Mouse (Mus musculus) neural tube, embryonic 11.5 days (tissue): ENCODE results near the gene Fam107a. TPM values are rescaled to one million over a fixed set of nuclear protein-coding genes. Genes with fewer than 3 reads are reported as not detected.

Source experiments
- ATAC-seq: fragments of 200-750 bp; cut with Nextera tagmentation; 2 replicates; pipeline ENCODE4 v1.8.0; 2017; ENCODE audit warnings: moderate number of reproducible peaks, mild to moderate bottlenecking, moderate TSS enrichment, moderate library complexity; ENCODE audit not compliant: insufficient read depth, low FRiP score, low TSS enrichment
- DNase-seq: peaks from one replicate; pipeline ENCODE4 v3.0.0-alpha.2; 2015; ENCODE audit warnings: low spot score
- H3K27ac ChIP-seq: fragments of 300-500 bp; sonication (generic); 2 replicates; pipeline ENCODE4 v1.5.1; 2014; ENCODE audit warnings: low read depth, mild to moderate bottlenecking, low read length
- H3K27me3 ChIP-seq: fragments of 300-500 bp; sonication (generic); 2 replicates; pipeline ENCODE4 v1.6.1; 2014; ENCODE audit warnings: mild to moderate bottlenecking, low read length, mixed read lengths; ENCODE audit not compliant: control insufficient read depth, insufficient read depth
- H3K36me3 ChIP-seq: fragments of 300-500 bp; sonication (generic); 2 replicates; pipeline ENCODE4 v1.6.1; 2014; ENCODE audit warnings: mild to moderate bottlenecking, low read length, moderate library complexity, mixed read lengths; ENCODE audit not compliant: control insufficient read depth, insufficient read depth
- H3K4me1 ChIP-seq: fragments of 300-500 bp; sonication (generic); 2 replicates; pipeline ENCODE4 v1.6.1; 2014; ENCODE audit warnings: low read length, mixed read lengths; ENCODE audit not compliant: control insufficient read depth, insufficient read depth
- H3K4me2 ChIP-seq: fragments of 300-500 bp; sonication (generic); 2 replicates; pipeline ENCODE4 v1.6.1; 2014; ENCODE audit warnings: low read depth, mild to moderate bottlenecking, moderate library complexity
- H3K4me3 ChIP-seq: fragments of 300-500 bp; sonication (generic); 2 replicates; pipeline ENCODE4 v1.5.1; 2014; ENCODE audit warnings: low read depth, low read length
- H3K9ac ChIP-seq: fragments of 300-500 bp; sonication (generic); 2 replicates; pipeline ENCODE4 v1.6.1; 2014; ENCODE audit warnings: mild to moderate bottlenecking, low read length
- H3K9me3 ChIP-seq: fragments of 300-500 bp; sonication (generic); 2 replicates; pipeline ENCODE4 v1.6.1; 2016; ENCODE audit warnings: low read length; ENCODE audit not compliant: control insufficient read depth
- WGBS: fragments of 180-500 bp; shearing (Covaris S2); extraction: QIAGEN DNeasy Blood & Tissue Kit; methylation state at CpG from one replicate; pipeline ENCODE4 v1.1.7; 2014; 5-methylcytosine and 5-hydroxymethylcytosine counted together
- polyA plus RNA-seq: library from polyadenylated mRNA; unstranded; fragments of >200 nt; fragmentation: Nextera tagmentation; extraction: Ambion mirVana; gene quantifications from 2 replicates; pipeline ENCODE4 v1.2.1, GENCODE M21; 2014

Gene Fam107a
- polyA plus RNA-seq, 1 experiment from 2014 or later = 0.94 TPM

DNA sequence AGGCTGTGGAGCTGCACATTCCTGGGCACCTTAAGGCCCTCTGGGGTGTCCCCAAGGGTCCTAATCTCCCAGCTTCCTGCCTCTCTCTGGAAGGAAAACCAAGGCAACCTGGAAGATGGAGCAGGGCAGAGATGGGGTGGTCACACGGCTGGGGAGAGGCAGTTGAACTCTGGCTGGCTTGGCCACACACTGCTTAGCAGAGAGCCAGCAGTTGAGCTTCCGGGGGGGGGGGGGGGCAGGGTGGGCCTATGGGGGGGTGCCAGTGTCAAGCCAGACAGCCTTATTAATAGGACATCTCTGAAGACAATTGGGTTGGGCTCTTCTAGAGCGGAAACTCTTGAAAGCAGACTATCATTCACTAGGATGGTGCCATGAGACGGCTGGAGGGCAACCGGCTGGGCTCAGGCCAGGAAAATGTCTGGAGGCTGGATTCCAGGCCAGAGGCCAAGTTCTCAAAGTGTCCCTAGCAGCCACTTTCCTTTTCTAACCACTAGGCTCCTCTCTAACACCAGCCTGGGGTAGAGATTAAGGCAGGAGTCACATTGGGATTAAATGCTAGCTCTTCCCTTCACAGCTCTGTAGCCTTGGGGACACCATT, 24.8 kb upstream of the Fam107a start:
- DNase-seq = no peak
- no peak overlapping the region for H3K27ac ChIP-seq
- no peak overlapping the region for H3K9ac ChIP-seq
- 77% methylated on average over 4 of the region's 5 CpGs for WGBS
- no peaks in the 10 kb centered on the region for H3K27me3 ChIP-seq
- ATAC-seq = no peak
- no peak overlapping the region for H3K4me2 ChIP-seq
- H3K36me3 ChIP-seq = no peaks in the 10 kb centered on the region
- H3K4me1 ChIP-seq = no peaks in the 10 kb centered on the region
- no peak overlapping the region for H3K4me3 ChIP-seq
- H3K9me3 ChIP-seq = no peaks in the 10 kb centered on the region

DNA sequence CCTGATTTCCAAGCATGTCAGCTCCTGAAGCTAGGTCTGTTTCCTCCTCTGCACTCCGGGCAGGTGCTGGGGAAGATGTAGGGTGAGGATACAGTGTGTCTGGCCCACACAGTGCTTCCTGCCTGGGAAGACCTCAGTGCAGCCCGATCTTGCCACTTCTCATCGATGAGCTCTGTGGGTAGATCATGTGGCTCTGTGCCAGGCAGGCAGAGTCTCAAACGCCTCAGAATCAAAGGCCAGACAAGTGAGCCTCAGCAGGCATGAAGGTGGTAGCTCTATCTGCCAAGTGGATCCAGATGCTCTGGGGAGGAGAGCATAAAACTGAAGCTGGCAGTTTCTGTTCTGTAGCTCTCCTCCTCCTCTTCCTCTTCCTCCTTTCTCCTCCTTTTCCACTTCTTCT, 22.4 kb upstream of the Fam107a start:
- no peak overlapping the region for H3K4me3 ChIP-seq
- H3K9me3 ChIP-seq = no peaks in the 10 kb centered on the region
- no peaks in the 10 kb centered on the region for H3K27me3 ChIP-seq
- DNase-seq = no peak
- no peak for ATAC-seq
- H3K27ac ChIP-seq = no peak overlapping the region
- 70% methylated on average over 4 of the region's 4 CpGs for WGBS
- H3K4me1 ChIP-seq = no peaks in the 10 kb centered on the region
- H3K4me2 ChIP-seq = no peak overlapping the region
- H3K36me3 ChIP-seq = no peaks in the 10 kb centered on the region
- H3K9ac ChIP-seq = no peak overlapping the region

DNA sequence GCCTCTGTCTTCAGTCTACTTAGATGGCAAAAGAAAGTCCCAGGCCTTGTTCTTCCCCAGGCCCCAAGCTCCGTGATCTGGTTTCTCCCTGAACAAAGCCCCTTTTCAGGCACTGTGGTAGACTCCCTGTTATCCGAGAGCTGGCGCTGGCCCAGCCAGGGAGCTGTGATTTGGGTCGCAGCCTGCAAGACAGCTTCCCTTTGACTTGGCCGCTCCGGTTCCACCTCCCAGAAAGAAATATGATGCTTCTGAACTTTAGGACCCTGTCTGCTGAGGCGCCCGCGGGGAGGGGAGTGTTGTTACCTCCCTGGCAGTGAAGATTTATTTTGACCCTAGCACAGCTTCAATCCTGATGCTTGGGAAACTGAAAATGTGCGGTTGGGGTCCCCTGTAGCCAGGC, 18.1 kb upstream of the Fam107a start:
- Histone ChIP-seq H3K9ac (no peak overlapping the region), H3K9me3 (no peaks in the 10 kb centered on the region), H3K4me1 (no peaks in the 10 kb centered on the region), H3K36me3 (no peaks in the 10 kb centered on the region), H3K4me2 (no peak overlapping the region), H3K27me3 (no peaks in the 10 kb centered on the region), H3K27ac (no peak overlapping the region), H3K4me3 (no peak overlapping the region)
- WGBS = 28% methylated on average over 10 of the region's 10 CpGs
- ATAC-seq (peak; percentile 35; the same call in 1 of the 2 replicates), DNase-seq (peak; percentile 63)

DNA sequence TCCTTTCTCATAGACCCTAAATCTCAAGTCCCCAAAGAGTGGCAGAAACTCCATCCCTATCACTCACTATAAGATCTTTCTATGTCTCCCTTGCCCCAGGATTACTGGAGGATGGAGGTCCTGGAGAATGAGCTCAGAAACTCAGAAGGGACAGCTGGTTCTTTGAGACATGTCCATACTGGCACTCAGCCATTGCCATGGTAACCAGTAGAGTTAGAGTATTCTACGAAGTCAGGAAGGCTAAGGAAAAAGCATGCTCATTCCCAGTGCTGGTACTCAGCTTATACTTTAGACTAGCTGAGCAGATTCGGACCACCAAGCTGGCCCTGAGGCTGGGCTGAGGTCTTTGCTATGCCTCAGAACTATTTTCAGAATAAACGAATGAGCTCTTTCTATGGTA, 16.7 kb upstream of the Fam107a start:
- no peaks in the 10 kb centered on the region for H3K9me3 ChIP-seq
- no peaks in the 10 kb centered on the region for H3K27me3 ChIP-seq
- H3K36me3 ChIP-seq = no peaks in the 10 kb centered on the region
- no peak overlapping the region for H3K4me2 ChIP-seq
- no peak overlapping the region for H3K27ac ChIP-seq
- 79% methylated on average over 3 of the region's 3 CpGs for WGBS
- no peaks in the 10 kb centered on the region; the same call in 1 of the 2 replicates for H3K4me1 ChIP-seq
- no peak overlapping the region for H3K9ac ChIP-seq
- DNase-seq (no peak), ATAC-seq (no peak)
- no peak overlapping the region for H3K4me3 ChIP-seq

DNA sequence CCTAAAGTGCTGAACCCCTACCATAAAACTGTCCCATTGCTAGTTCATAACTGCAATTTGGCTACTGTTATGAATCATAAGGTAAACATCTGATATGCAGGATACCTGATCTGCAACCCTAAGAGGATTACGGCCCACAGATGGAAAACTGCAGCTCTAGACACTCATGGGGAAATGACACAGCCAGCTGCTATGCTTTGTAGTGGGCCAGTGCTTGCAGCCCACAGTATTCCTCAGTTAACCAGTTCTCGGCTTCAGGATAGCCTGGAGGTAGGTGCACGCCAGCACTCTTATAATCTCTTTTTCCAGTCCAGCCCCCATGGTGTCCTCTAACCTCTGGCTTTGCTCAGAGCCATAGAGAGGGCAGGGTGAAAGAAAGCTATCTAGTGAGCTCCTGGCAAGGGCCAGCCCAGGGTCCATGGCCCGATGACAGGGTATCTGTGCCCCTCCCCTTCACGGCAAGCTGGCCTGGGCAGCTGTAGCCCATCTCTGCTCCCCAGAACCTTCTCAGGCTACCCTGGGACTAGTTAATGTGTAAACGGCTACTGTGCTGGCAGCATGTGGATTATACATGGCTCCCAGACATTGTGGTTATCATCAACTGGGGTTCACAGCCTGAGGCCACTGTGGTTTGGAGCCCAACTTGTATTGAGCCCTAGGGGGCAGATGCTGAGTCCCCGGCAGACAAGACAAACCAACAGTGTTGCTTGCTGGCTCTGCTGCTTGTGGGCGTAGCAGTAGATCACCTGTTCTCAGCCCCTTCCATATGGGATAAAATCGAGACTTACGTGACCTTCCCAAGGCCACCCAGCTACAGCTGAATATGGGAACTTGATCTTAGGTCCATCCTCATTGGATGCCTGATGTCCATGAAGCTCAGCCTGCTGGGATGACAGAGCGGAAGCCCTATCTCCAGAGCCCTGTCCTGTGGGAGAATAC, 14.8 kb upstream of the Fam107a start:
- no peak for DNase-seq
- no peak overlapping the region for H3K4me2 ChIP-seq
- H3K36me3 ChIP-seq = no peaks in the 10 kb centered on the region
- WGBS = 86% methylated on average over 11 of the region's 11 CpGs
- no peak for ATAC-seq
- H3K27ac ChIP-seq = no peak overlapping the region
- H3K4me1 ChIP-seq = no peaks in the 10 kb centered on the region; the same call in 1 of the 2 replicates
- H3K4me3 ChIP-seq = no peak overlapping the region
- no peaks in the 10 kb centered on the region for H3K9me3 ChIP-seq
- no peak overlapping the region for H3K9ac ChIP-seq
- no peaks in the 10 kb centered on the region for H3K27me3 ChIP-seq

DNA sequence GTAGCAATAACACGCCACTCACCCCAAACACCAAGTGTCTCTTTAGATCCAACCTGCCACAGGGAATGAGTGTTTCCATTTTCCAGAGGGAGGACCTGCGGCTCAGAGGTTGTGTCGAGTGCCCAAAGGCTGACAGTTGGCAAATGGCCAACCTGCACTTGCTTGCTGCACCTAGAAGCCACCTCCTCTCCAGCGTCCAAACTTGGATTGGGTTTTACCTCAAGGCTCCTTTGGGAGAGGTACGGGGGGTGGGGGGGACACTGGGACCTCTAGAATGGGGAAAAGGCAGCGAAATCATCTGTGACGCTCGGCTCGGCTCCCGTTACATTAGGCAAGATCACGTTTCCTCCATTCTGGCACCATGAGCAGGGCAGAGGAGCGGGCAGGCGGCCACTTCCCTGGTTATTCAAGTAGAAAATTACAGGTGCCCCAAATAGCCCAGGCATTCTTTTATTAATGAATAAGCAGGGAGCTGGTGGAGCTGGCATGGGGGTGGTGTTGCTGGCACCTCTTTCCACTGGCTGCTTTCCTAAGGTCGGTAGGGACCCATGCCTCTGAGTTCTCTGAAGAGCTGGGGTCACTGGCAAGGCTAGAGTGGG, 13.6 kb upstream of the Fam107a start:
- Histone ChIP-seq H3K27ac (no peak overlapping the region), H3K4me1 (no peaks in the 10 kb centered on the region; the same call in 1 of the 2 replicates), H3K36me3 (no peaks in the 10 kb centered on the region), H3K9ac (no peak overlapping the region), H3K27me3 (no peaks in the 10 kb centered on the region), H3K4me2 (no peak overlapping the region), H3K9me3 (no peaks in the 10 kb centered on the region), H3K4me3 (no peak overlapping the region)
- DNase-seq (no peak), ATAC-seq (no peak)
- WGBS = 86% methylated on average over 14 of the region's 14 CpGs

DNA sequence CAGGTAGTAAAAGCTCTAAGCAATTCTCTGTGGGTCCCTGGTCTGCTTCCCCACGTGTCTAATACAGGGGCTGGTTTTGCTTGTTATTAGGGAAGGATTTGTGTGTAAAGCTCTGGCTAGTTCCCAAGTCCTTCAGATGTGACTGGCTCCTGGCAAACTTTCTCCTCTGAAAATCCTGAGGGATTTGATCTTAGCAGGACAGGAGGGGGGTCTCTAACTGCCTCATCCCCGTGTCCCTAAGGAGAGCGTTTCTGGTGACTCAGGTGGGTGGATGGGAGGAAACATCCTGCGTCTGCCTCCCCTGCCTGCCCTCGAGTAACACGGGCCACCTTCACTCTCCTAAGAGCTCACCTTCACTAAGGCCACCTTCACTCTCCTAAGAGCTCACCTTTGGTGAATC, 12.6 kb upstream of the Fam107a start:
- ATAC-seq = no peak
- Histone ChIP-seq H3K4me3 (no peak overlapping the region), H3K9me3 (no peaks in the 10 kb centered on the region), H3K27ac (no peak overlapping the region), H3K4me2 (no peak overlapping the region), H3K4me1 (no peaks in the 10 kb centered on the region; the same call in 1 of the 2 replicates), H3K27me3 (no peaks in the 10 kb centered on the region), H3K9ac (no peak overlapping the region), H3K36me3 (no peaks in the 10 kb centered on the region)
- 68% methylated on average over 6 of the region's 6 CpGs for WGBS
- DNase-seq = no peak

DNA sequence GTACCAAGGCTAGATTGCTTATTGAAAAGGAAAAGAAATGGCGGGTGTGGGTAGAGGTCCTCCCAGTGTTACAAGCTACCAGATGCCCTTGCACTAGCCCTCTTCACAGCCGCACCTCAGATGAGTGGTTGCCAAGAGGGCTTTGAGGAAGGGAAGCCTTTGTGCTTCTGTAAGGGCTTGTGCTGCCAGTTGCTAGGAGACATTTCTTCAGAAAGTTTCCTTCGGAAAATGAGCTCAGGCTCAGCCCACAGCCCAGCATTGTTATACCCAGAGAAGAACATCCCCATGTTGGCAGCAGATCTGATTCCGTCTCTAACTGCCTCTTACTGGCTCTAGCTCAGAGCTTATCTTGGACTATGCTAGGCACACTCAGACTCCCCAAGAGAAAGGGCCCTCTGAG, 11.7 kb upstream of the Fam107a start:
- no peak overlapping the region for H3K4me3 ChIP-seq
- H3K4me2 ChIP-seq = no peak overlapping the region
- ATAC-seq = peak; percentile 22; the same call in 1 of the 2 replicates
- H3K27ac ChIP-seq = no peak overlapping the region
- DNase-seq = no peak
- WGBS = 67% methylated on average over 4 of the region's 4 CpGs
- no peaks in the 10 kb centered on the region for H3K36me3 ChIP-seq
- no peak overlapping the region for H3K9ac ChIP-seq
- H3K9me3 ChIP-seq = no peaks in the 10 kb centered on the region
- H3K4me1 ChIP-seq = no peaks in the 10 kb centered on the region; the same call in 1 of the 2 replicates
- no peaks in the 10 kb centered on the region for H3K27me3 ChIP-seq
